Mouse (Mus musculus) myocyte (in vitro differentiated cells): Measurements from ENCODE around the gene Evi5l.

ENCODE experiments used
- CEBPB ChIP-seq: IDR thresholded peaks from 2 replicates; pipeline ENCODE4 v1.6.1; 2011; ENCODE audit warnings: mild to moderate bottlenecking, moderate library complexity; ENCODE audit not compliant: poor library complexity, insufficient read depth, severe bottlenecking
- E2F4 ChIP-seq: IDR thresholded peaks from one replicate; pipeline ENCODE4 v1.6.1; 2011; ENCODE audit warnings: mild to moderate bottlenecking, control low read depth, moderate library complexity; ENCODE audit not compliant: insufficient read depth
- MAX ChIP-seq: IDR thresholded peaks from one replicate; pipeline ENCODE4 v1.6.1; 2011; ENCODE audit warnings: low read depth, mild to moderate bottlenecking, control low read depth
- MYOG ChIP-seq, 3 experiments: IDR thresholded peaks; one replicate each; pipeline ENCODE4 v1.6.1; 2011; ENCODE audit warnings: control low read depth in 2 of 3, low read depth in 2 of 3, mild to moderate bottlenecking in 2 of 3; ENCODE audit not compliant: insufficient read length in 2 of 3, control insufficient read depth in 1 of 3, insufficient read depth in 1 of 3
- POLR2A ChIP-seq: IDR thresholded peaks from one replicate; pipeline ENCODE4 v1.6.1; 2011; ENCODE audit warnings: low read depth, mild to moderate bottlenecking, control low read depth, moderate library complexity; ENCODE audit not compliant: insufficient read length
- POLR2AphosphoS2 ChIP-seq: IDR thresholded peaks from one replicate; pipeline ENCODE4 v1.6.1; 2011; ENCODE audit warnings: low read depth, control low read depth; ENCODE audit not compliant: insufficient read length
- TCF12 ChIP-seq: IDR thresholded peaks from one replicate; pipeline ENCODE4 v1.6.1; 2011; ENCODE audit warnings: mild to moderate bottlenecking, control low read depth; ENCODE audit not compliant: poor library complexity, insufficient read depth, severe bottlenecking
- USF1 ChIP-seq: IDR thresholded peaks from one replicate; pipeline ENCODE4 v1.6.1; 2011; ENCODE audit warnings: low read depth, mild to moderate bottlenecking, control low read depth, moderate library complexity

DNA sequence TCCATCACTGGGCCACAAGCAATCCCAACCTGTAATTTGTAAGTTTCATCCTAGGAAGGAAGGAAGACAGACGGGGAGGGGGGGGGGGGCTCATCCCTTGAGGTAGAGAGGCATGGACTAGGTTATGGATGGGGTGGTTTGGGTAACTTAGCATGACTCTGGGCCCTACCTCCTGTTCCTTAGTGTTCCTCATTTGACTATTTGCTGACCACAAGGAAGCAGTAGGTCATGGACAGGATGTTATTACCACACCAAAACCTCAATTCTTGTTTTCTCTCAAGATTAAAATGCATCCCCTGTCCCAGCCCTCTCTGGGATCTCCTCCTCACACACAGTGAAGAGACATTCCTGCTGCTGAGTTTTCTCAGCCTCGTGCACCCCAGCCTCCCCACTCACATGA is 35.0 kb downstream of the Evi5l start:
- no peak for TF ChIP-seq CEBPB
- TF ChIP-seq POLR2A: no peak
- TF ChIP-seq USF1: no peak
- no peak for TF ChIP-seq E2F4
- TF ChIP-seq MAX: no peak
- TF ChIP-seq MYOG (IDR thresholded peaks at IDR 0.05; ENCODE audit: control insufficient read depth in 1 of 3, insufficient read depth in 1 of 3, insufficient read length in 2 of 3, low read depth in 2 of 3): no peak
- TF ChIP-seq TCF12: no peak
- TF ChIP-seq POLR2AphosphoS2: no peak
